Mouse (Mus musculus): ENCODE measurements around the gene Ubtd1. TPM values are rescaled to one million over a fixed set of nuclear protein-coding genes. Genes with fewer than 3 reads are reported as not detected.
A peak's percentile ranks its signal among the peaks of the same experiment; 100 is the strongest.
"Not testable (repeated sequence)": the region's sequence is repeated elsewhere in the genome, so short reads cannot be mapped to it uniquely, and the experiment has no call there.

Ubtd1 gene
- polyA plus RNA-seq, 1 experiment from 2014 or later, result 6.7 TPM

- WGBS, result 69% methylated on average over 15 of the region's 15 CpGs
- Histone ChIP-seq H3K4me1 (replicated peaks; ENCODE audit: control insufficient read depth, insufficient read depth, low read length) (no peaks in the 10 kb centered on the region; the same call in 1 of the 2 replicates), H3K4me2 (no peak overlapping the region), H3K4me3 (ENCODE audit: low read depth, low read length) (no peak overlapping the region), H3K9ac (ENCODE audit: low read depth, low read length) (no peak overlapping the region), H3K9me3 (ENCODE audit: control insufficient read depth, low read length) (no peaks in the 10 kb centered on the region), H3K27me3 (replicated peaks; ENCODE audit: control insufficient read depth, insufficient read depth, low read length) (no peaks in the 10 kb centered on the region), H3K27ac (ENCODE audit: low read depth, low read length) (peak overlapping the region; percentile 40; the same call in 1 of the 2 replicates), H3K36me3 (ENCODE audit: control insufficient read depth, insufficient read depth, low read length) (no peaks in the 10 kb centered on the region; the same call in 1 of the 2 replicates)
- DNase-seq (ENCODE audit: low spot score) (no peak), ATAC-seq (replicated peaks; ENCODE audit: low FRiP score) (peak; percentile 39; the same call in 1 of the 2 replicates)
Observed at GRCm38 (mm10) chr19:42071886-42072608, 90.5 kb downstream of the Ubtd1 start.

- no peak overlapping the region for H3K4me3 ChIP-seq (ENCODE audit: low read depth, low read length)
- no peak overlapping the region for H3K4me2 ChIP-seq
- no peaks in the 10 kb centered on the region; the same call in 1 of the 2 replicates for H3K4me1 ChIP-seq (replicated peaks; ENCODE audit: control insufficient read depth, insufficient read depth, low read length)
- H3K9me3 ChIP-seq (ENCODE audit: control insufficient read depth, low read length), result no peaks in the 10 kb centered on the region
- no peak overlapping the region for H3K9ac ChIP-seq (ENCODE audit: low read depth, low read length)
- WGBS, result 72% methylated on average over 7 of the region's 7 CpGs
- no peak for DNase-seq (ENCODE audit: low spot score)
- no peaks in the 10 kb centered on the region; the same call in 1 of the 2 replicates for H3K36me3 ChIP-seq (ENCODE audit: control insufficient read depth, insufficient read depth, low read length)
- no peaks in the 10 kb centered on the region for H3K27me3 ChIP-seq (replicated peaks; ENCODE audit: control insufficient read depth, insufficient read depth, low read length)
- no peak overlapping the region for H3K27ac ChIP-seq (ENCODE audit: low read depth, low read length)
- ATAC-seq (replicated peaks; ENCODE audit: low FRiP score), result no peak
Observed at GRCm38 (mm10) chr19:42072802-42073201, 91.2 kb downstream of the Ubtd1 start.

- ATAC-seq (replicated peaks; ENCODE audit: low FRiP score) (no peak), DNase-seq (ENCODE audit: low spot score) (no peak)
- no peaks in the 10 kb centered on the region; the same call in 1 of the 2 replicates for H3K36me3 ChIP-seq (ENCODE audit: control insufficient read depth, insufficient read depth, low read length)
- no peak overlapping the region for H3K9ac ChIP-seq (ENCODE audit: low read depth, low read length)
- H3K4me3 ChIP-seq (ENCODE audit: low read depth, low read length), result no peak overlapping the region
- no peak overlapping the region for H3K27ac ChIP-seq (ENCODE audit: low read depth, low read length)
- no peaks in the 10 kb centered on the region for H3K27me3 ChIP-seq (replicated peaks; ENCODE audit: control insufficient read depth, insufficient read depth, low read length)
- no peaks in the 10 kb centered on the region; the same call in none of the 2 replicates for H3K4me1 ChIP-seq (replicated peaks; ENCODE audit: control insufficient read depth, insufficient read depth, low read length)
- H3K4me2 ChIP-seq, result no peak overlapping the region
- WGBS, result 73% methylated on average over 2 of the region's 2 CpGs
- no peaks in the 10 kb centered on the region for H3K9me3 ChIP-seq (ENCODE audit: control insufficient read depth, low read length)
Observed at GRCm38 (mm10) chr19:42075051-42075450, 93.5 kb downstream of the Ubtd1 start.

GRCm38 (mm10) chr19:42075992-42076391 lies 94.4 kb downstream of the Ubtd1 start:
- H3K27ac ChIP-seq (ENCODE audit: low read depth, low read length), result no peak overlapping the region
- no peak overlapping the region for H3K4me2 ChIP-seq
- ATAC-seq (replicated peaks; ENCODE audit: low FRiP score) (no peak), DNase-seq (ENCODE audit: low spot score) (no peak)
- no peaks in the 10 kb centered on the region; the same call in 1 of the 2 replicates for H3K36me3 ChIP-seq (ENCODE audit: control insufficient read depth, insufficient read depth, low read length)
- no peaks in the 10 kb centered on the region for H3K9me3 ChIP-seq (ENCODE audit: control insufficient read depth, low read length)
- H3K4me3 ChIP-seq (ENCODE audit: low read depth, low read length), result no peak overlapping the region
- H3K27me3 ChIP-seq (replicated peaks; ENCODE audit: control insufficient read depth, insufficient read depth, low read length), result no peaks in the 10 kb centered on the region
- WGBS, result 91% methylated on average over 16 of the region's 16 CpGs
- H3K9ac ChIP-seq (ENCODE audit: low read depth, low read length), result no peak overlapping the region
- H3K4me1 ChIP-seq (replicated peaks; ENCODE audit: control insufficient read depth, insufficient read depth, low read length), result no peaks in the 10 kb centered on the region; the same call in none of the 2 replicates

- no peaks in the 10 kb centered on the region for H3K9me3 ChIP-seq (ENCODE audit: control insufficient read depth, low read length)
- no peak for ATAC-seq (replicated peaks; ENCODE audit: low FRiP score)
- no peaks in the 10 kb centered on the region for H3K27me3 ChIP-seq (replicated peaks; ENCODE audit: control insufficient read depth, insufficient read depth, low read length)
- H3K27ac ChIP-seq (ENCODE audit: low read depth, low read length), result no peak overlapping the region
- no peak overlapping the region for H3K4me2 ChIP-seq
- WGBS, result 92% methylated on average over 8 of the region's 8 CpGs
- H3K36me3 ChIP-seq (ENCODE audit: control insufficient read depth, insufficient read depth, low read length), result no peaks in the 10 kb centered on the region; the same call in 1 of the 2 replicates
- H3K4me1 ChIP-seq (replicated peaks; ENCODE audit: control insufficient read depth, insufficient read depth, low read length), result no peaks in the 10 kb centered on the region; the same call in 1 of the 2 replicates
- DNase-seq (ENCODE audit: low spot score), result no peak
- H3K4me3 ChIP-seq (ENCODE audit: low read depth, low read length), result no peak overlapping the region
- H3K9ac ChIP-seq (ENCODE audit: low read depth, low read length), result no peak overlapping the region
Observed at GRCm38 (mm10) chr19:42078566-42078965, 97.0 kb downstream of the Ubtd1 start.

- H3K4me2 ChIP-seq, result no peak overlapping the region
- 77% methylated on average over 12 of the region's 12 CpGs for WGBS
- no peak overlapping the region for H3K4me3 ChIP-seq (ENCODE audit: low read depth, low read length)
- H3K36me3 ChIP-seq (ENCODE audit: control insufficient read depth, insufficient read depth, low read length), result no peaks in the 10 kb centered on the region; the same call in 1 of the 2 replicates
- H3K27me3 ChIP-seq (replicated peaks; ENCODE audit: control insufficient read depth, insufficient read depth, low read length), result no peaks in the 10 kb centered on the region
- H3K9me3 ChIP-seq (ENCODE audit: control insufficient read depth, low read length), result no peaks in the 10 kb centered on the region
- no peak overlapping the region for H3K9ac ChIP-seq (ENCODE audit: low read depth, low read length)
- H3K4me1 ChIP-seq (replicated peaks; ENCODE audit: control insufficient read depth, insufficient read depth, low read length), result no peaks in the 10 kb centered on the region; the same call in 1 of the 2 replicates
- DNase-seq (ENCODE audit: low spot score) (no peak), ATAC-seq (replicated peaks; ENCODE audit: low FRiP score) (peak; percentile 64; the same call in 1 of the 2 replicates)
- no peak overlapping the region for H3K27ac ChIP-seq (ENCODE audit: low read depth, low read length)
Observed at GRCm38 (mm10) chr19:42079006-42079405, 97.4 kb downstream of the Ubtd1 start.

- Histone ChIP-seq H3K9me3 (ENCODE audit: control insufficient read depth, low read length) (no peaks in the 10 kb centered on the region), H3K36me3 (ENCODE audit: control insufficient read depth, insufficient read depth, low read length) (no peaks in the 10 kb centered on the region; the same call in 1 of the 2 replicates), H3K4me3 (ENCODE audit: low read depth, low read length) (no peak overlapping the region), H3K4me1 (replicated peaks; ENCODE audit: control insufficient read depth, insufficient read depth, low read length) (no peaks in the 10 kb centered on the region; the same call in 1 of the 2 replicates), H3K27ac (ENCODE audit: low read depth, low read length) (no peak overlapping the region), H3K4me2 (no peak overlapping the region), H3K9ac (ENCODE audit: low read depth, low read length) (no peak overlapping the region), H3K27me3 (replicated peaks; ENCODE audit: control insufficient read depth, insufficient read depth, low read length) (no peaks in the 10 kb centered on the region)
- WGBS, result 70% methylated on average over 5 of the region's 5 CpGs
- ATAC-seq (replicated peaks; ENCODE audit: low FRiP score), result no peak
- DNase-seq (ENCODE audit: low spot score), result no peak
Observed at GRCm38 (mm10) chr19:42079950-42080349, 98.4 kb downstream of the Ubtd1 start.

- ATAC-seq (replicated peaks; ENCODE audit: low FRiP score), result no peak
- H3K4me1 ChIP-seq (replicated peaks; ENCODE audit: control insufficient read depth, insufficient read depth, low read length), result peaks cover 2% of the 10 kb centered on the region; the same call in 1 of the 2 replicates
- H3K27ac ChIP-seq (ENCODE audit: low read depth, low read length), result no peak overlapping the region
- DNase-seq (ENCODE audit: low spot score), result no peak
- no peak overlapping the region for H3K4me2 ChIP-seq
- H3K36me3 ChIP-seq (ENCODE audit: control insufficient read depth, insufficient read depth, low read length), result no peaks in the 10 kb centered on the region; the same call in 1 of the 2 replicates
- no peaks in the 10 kb centered on the region for H3K27me3 ChIP-seq (replicated peaks; ENCODE audit: control insufficient read depth, insufficient read depth, low read length)
- H3K9ac ChIP-seq (ENCODE audit: low read depth, low read length), result no peak overlapping the region
- no peak overlapping the region for H3K4me3 ChIP-seq (ENCODE audit: low read depth, low read length)
- 79% methylated on average over 11 of the region's 11 CpGs for WGBS
- H3K9me3 ChIP-seq (ENCODE audit: control insufficient read depth, low read length), result no peaks in the 10 kb centered on the region
Observed at GRCm38 (mm10) chr19:42080469-42080868, 98.9 kb downstream of the Ubtd1 start.

- H3K4me3 ChIP-seq (ENCODE audit: low read depth, low read length); H3K4me2 ChIP-seq; H3K4me1 ChIP-seq (replicated peaks; ENCODE audit: control insufficient read depth, insufficient read depth, low read length); ATAC-seq (replicated peaks; ENCODE audit: low FRiP score); DNase-seq (ENCODE audit: low spot score); H3K9me3 ChIP-seq (ENCODE audit: control insufficient read depth, low read length); H3K36me3 ChIP-seq (ENCODE audit: control insufficient read depth, insufficient read depth, low read length); H3K27me3 ChIP-seq (replicated peaks; ENCODE audit: control insufficient read depth, insufficient read depth, low read length); H3K27ac ChIP-seq (ENCODE audit: low read depth, low read length); H3K9ac ChIP-seq (ENCODE audit: low read depth, low read length): not testable (repeated sequence)
- WGBS, result 84% methylated on average over 5 of the region's 5 CpGs
Observed at GRCm38 (mm10) chr19:42081613-42082012, 100.0 kb downstream of the Ubtd1 start.

All from liver, embryonic 11.5 days (tissue).